Mouse (Mus musculus) liver, adult 2 months (tissue): ENCODE results near the gene Muc13.

Experiments used
- CTCF ChIP-seq: fragments of 200-500 bp; IDR thresholded peaks from 2 replicates; pipeline ENCODE4 v1.5.1; 2011; ENCODE audit warnings: low read depth, low read length, control low read depth
- POLR2A ChIP-seq: fragments of 200-500 bp; IDR thresholded peaks from 2 replicates; pipeline ENCODE4 v1.6.1; 2011; ENCODE audit warnings: low read length, control low read depth; ENCODE audit not compliant: insufficient read depth; ENCODE audit errors: extremely low read depth

DNA sequence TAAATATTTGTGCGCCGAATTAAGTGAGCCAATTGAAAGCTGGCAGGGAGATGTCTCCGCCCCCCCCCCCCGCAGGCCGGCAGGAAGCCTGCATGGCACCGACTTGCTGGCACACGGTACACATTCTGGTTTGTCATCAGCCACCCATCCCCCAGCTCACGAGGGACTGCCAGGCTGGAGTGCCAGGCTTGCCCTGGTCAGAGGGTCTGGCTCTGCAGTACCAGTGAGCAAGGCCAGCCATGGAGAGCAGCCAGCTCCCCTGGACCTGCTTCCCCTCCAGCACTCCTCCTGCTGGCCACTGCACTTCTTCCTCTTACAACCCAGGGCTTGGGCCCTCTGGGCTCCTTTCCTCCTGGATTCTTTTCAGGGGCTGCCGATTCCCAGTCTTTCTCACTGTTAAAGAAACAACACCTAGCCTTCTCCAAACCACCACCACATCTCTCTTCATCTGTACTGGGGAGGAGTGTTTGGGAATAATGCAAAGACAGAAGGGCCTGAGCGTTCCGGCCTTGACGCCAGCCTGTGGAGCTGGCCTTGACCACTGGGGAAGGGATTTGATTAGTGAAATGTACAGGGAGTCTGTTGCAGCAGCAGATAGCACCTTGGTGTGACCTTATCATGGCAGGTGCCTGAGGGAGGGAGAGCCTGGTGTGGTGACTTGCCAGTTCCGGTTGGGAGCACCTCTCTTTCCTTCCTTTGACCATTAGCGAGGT, 66.3 kb downstream of the Muc13 start:
- TF ChIP-seq CTCF (peak; percentile 77), POLR2A (no peak)
